Mouse (Mus musculus) midbrain, embryonic 16.5 days (tissue): ENCODE data around the gene Oxsr1. TPM values are rescaled to one million over a fixed set of nuclear protein-coding genes. Genes with fewer than 3 reads are reported as not detected.

ENCODE experiments used
- polyA plus RNA-seq: library from polyadenylated mRNA; unstranded; fragments of >200 nt; fragmentation: Nextera tagmentation; extraction: Ambion mirVana; gene quantifications from 2 replicates; pipeline ENCODE4 v1.2.1, GENCODE M21; 2015

Gene Oxsr1
- polyA plus RNA-seq, 1 experiment from 2014 or later = 13.0 TPM

Other genes starting within 250 kb of the Oxsr1 start
- 15.9 and 16.9 TPM in 2 replicates for gene Plcd1, start 228.9 kb downstream of the Oxsr1 start, polyA plus RNA-seq
- 1.5 and 1.9 TPM in 2 replicates for gene Dlec1, start 219.9 kb downstream of the Oxsr1 start, polyA plus RNA-seq
- gene Acaa1b, start 165.3 kb downstream of the Oxsr1 start, polyA plus RNA-seq = 2.8 and 4.5 TPM in 2 replicates
- gene Gm47289, start 163.3 kb downstream of the Oxsr1 start, polyA plus RNA-seq = not detected in 2 replicates
- gene Slc22a13, start 113.3 kb downstream of the Oxsr1 start, polyA plus RNA-seq = not detected in 2 replicates
- 113 and 116 TPM in 2 replicates for gene Acaa1a, start 17.2 kb upstream of the Oxsr1 start, polyA plus RNA-seq
- 5.2 and 5.8 TPM in 2 replicates for gene Myd88, start 19.0 kb upstream of the Oxsr1 start, polyA plus RNA-seq
- 2.7 and 4.3 TPM in 2 replicates for gene Xylb, start 35.0 kb upstream of the Oxsr1 start, polyA plus RNA-seq
- 0.11 TPM in 1 of 2 replicates, not detected in the other for gene Slc22a14, start 43.1 kb upstream of the Oxsr1 start, polyA plus RNA-seq
- 28.4 and 36.0 TPM in 2 replicates for gene Acvr2b, start 79.7 kb upstream of the Oxsr1 start, polyA plus RNA-seq
- 53.3 and 58.6 TPM in 2 replicates for gene Exog, start 122.5 kb upstream of the Oxsr1 start, polyA plus RNA-seq